Comparison of ENCODE assay signal across 8 mouse cellular contexts in genomic region chr6:85452411-85452665, GRCm38 (mm10). TPM values are rescaled to one million over a fixed set of nuclear protein-coding genes. Genes with fewer than 3 reads are reported as not detected.
A peak's percentile ranks its signal among the peaks of the same experiment; 100 is the strongest.
DNase-seq lines count a peak whose midpoint lies in the region; ATAC-seq and TF ChIP-seq lines count a peak whose summit lies in the region.

No protein-coding gene starts in this region.

- H3K4me3 ChIP-seq in kidney, embryonic 16.5 days (ENCODE audit: low read length): peak overlapping the region; percentile 78
- H3K4me3 ChIP-seq in hindbrain, postnatal 0 days (ENCODE audit: low read length): peak overlapping the region; percentile 79
- H3K4me3 ChIP-seq in midbrain, postnatal 0 days (ENCODE audit: low read depth, low read length): peak overlapping the region; percentile 85

- no peak for ATAC-seq in kidney, embryonic 16.5 days (ENCODE audit: low FRiP score, low TSS enrichment)
- ATAC-seq in common myeloid progenitor, adult 5-6 weeks (replicated peaks; ENCODE audit: low read depth, poor library complexity, severe bottlenecking): peak; percentile 4; the same call in 1 of the 2 replicates
- ATAC-seq in hindbrain, postnatal 0 days: no peak
- peak; percentile 14; the same call in 1 of the 2 replicates for ATAC-seq in midbrain, postnatal 0 days (ENCODE audit: low FRiP score)
- no peak for ATAC-seq in frontal cortex, adult (ENCODE audit: low TSS enrichment)

- under 1% methylated on average over 15 of the region's 15 CpGs for WGBS in kidney, embryonic 16.5 days
- WGBS in hindbrain, postnatal 0 days: under 1% methylated on average over 15 of the region's 15 CpGs
- under 1% methylated on average over 15 of the region's 15 CpGs for WGBS in midbrain, postnatal 0 days

- peak overlapping the region; percentile 95 for H3K9ac ChIP-seq in kidney, embryonic 16.5 days (replicated peaks; ENCODE audit: low read length)
- peak overlapping the region; percentile 93 for H3K9ac ChIP-seq in hindbrain, postnatal 0 days (replicated peaks; ENCODE audit: low read length)
- H3K9ac ChIP-seq in midbrain, postnatal 0 days (replicated peaks; ENCODE audit: low read length, poor library complexity, severe bottlenecking): peak overlapping the region; percentile 91

- peak overlapping the region; percentile 97 for H3K4me2 ChIP-seq in kidney, embryonic 16.5 days (replicated peaks; ENCODE audit: low read depth, low read length)
- peak overlapping the region; percentile 86 for H3K4me2 ChIP-seq in hindbrain, postnatal 0 days (ENCODE audit: low read depth, low read length)
- peak overlapping the region; percentile 85 for H3K4me2 ChIP-seq in midbrain, postnatal 0 days (ENCODE audit: low read depth, low read length, poor library complexity, severe bottlenecking)

- H3K9me3 ChIP-seq in kidney, embryonic 16.5 days (ENCODE audit: low read length): no peaks in the 10 kb centered on the region
- no peaks in the 10 kb centered on the region for H3K9me3 ChIP-seq in hindbrain, postnatal 0 days (ENCODE audit: low read length)
- no peaks in the 10 kb centered on the region for H3K9me3 ChIP-seq in midbrain, postnatal 0 days (ENCODE audit: low read length)

- H3K27me3 ChIP-seq in kidney, embryonic 16.5 days (ENCODE audit: insufficient read depth, low read length): no peaks in the 10 kb centered on the region
- no peaks in the 10 kb centered on the region for H3K27me3 ChIP-seq in hindbrain, postnatal 0 days (ENCODE audit: insufficient read depth, low read length)
- no peaks in the 10 kb centered on the region for H3K27me3 ChIP-seq in midbrain, postnatal 0 days (ENCODE audit: insufficient read depth, low read length)

- DNase-seq in kidney, postnatal 10 days: no peak
- DNase-seq in hindbrain, postnatal 0 days (ENCODE audit: low spot score): peak; percentile 52
- peak; percentile 44 for DNase-seq in midbrain, postnatal 0 days (ENCODE audit: low spot score)
- no peak for DNase-seq in layer of hippocampus, postnatal 10 days (ENCODE audit: low spot score in 2 of 2)
- DNase-seq in right cerebral cortex, adult 18-20 months: no peak

- H3K36me3 ChIP-seq in kidney, embryonic 16.5 days (ENCODE audit: insufficient read depth, low read length): peaks cover 4% of the 10 kb centered on the region; the same call in 1 of the 2 replicates
- no peaks in the 10 kb centered on the region; the same call in 1 of the 2 replicates for H3K36me3 ChIP-seq in hindbrain, postnatal 0 days (ENCODE audit: insufficient read depth, low read length)
- H3K36me3 ChIP-seq in midbrain, postnatal 0 days (ENCODE audit: insufficient read depth, low read length): no peaks in the 10 kb centered on the region

- peaks cover 28% of the 10 kb centered on the region for H3K4me1 ChIP-seq in kidney, embryonic 16.5 days (ENCODE audit: insufficient read depth, low read length)
- H3K4me1 ChIP-seq in hindbrain, postnatal 0 days (ENCODE audit: insufficient read depth, low read length): peaks cover 15% of the 10 kb centered on the region
- peaks cover 9% of the 10 kb centered on the region for H3K4me1 ChIP-seq in midbrain, postnatal 0 days (ENCODE audit: insufficient read depth, low read length)

- no peak for TF ChIP-seq CTCF in hindbrain, postnatal 0 days (IDR thresholded peaks at IDR 0.05; ENCODE audit: low read depth)
- TF ChIP-seq CTCF in midbrain, postnatal 0 days (IDR thresholded peaks at IDR 0.05): no peak

- peak overlapping the region; percentile 85 for H3K27ac ChIP-seq in kidney, embryonic 16.5 days (ENCODE audit: low read length)
- peak overlapping the region; percentile 94 for H3K27ac ChIP-seq in hindbrain, postnatal 0 days
- H3K27ac ChIP-seq in midbrain, postnatal 0 days (ENCODE audit: low read depth, low read length): peak overlapping the region; percentile 95

RNA-seq across cellular contexts. Expression of gene Pradc1, which starts 0.6 kb away (rescaled TPM):
- polyA plus RNA-seq in kidney, embryonic 16.5 days (2015; fragmentation: Nextera tagmentation; extraction: Ambion mirVana): 37.6 and 39.1 TPM in 2 replicates
- total RNA-seq in common myeloid progenitor, adult 5-6 weeks (2017): 7.7 and 20.2 TPM in 2 replicates
- total RNA-seq in hindbrain, postnatal 0 days (2014; rRNA removed): 21.1 and 24.7 TPM in 2 replicates
- polyA plus RNA-seq in hindbrain, postnatal 0 days (2015; fragmentation: Nextera tagmentation; extraction: Ambion mirVana): 31.5 and 35.2 TPM in 2 replicates
- 8.6 and 9.7 TPM in 2 replicates for total RNA-seq in midbrain, postnatal 0 days (2014; rRNA removed)
- polyA plus RNA-seq in midbrain, postnatal 0 days (2015; fragmentation: Nextera tagmentation; extraction: Ambion mirVana): 25.3 and 28.2 TPM in 2 replicates
- total RNA-seq in layer of hippocampus, postnatal 10 days (2021): 10 to 100 TPM; 13.7 to 15.6 TPM

RNA-seq across cellular contexts. Expression of gene Cct7, which starts 1.0 kb away (rescaled TPM):
- polyA plus RNA-seq in kidney, embryonic 16.5 days (2015; fragmentation: Nextera tagmentation; extraction: Ambion mirVana): 555 and 583 TPM in 2 replicates
- total RNA-seq in common myeloid progenitor, adult 5-6 weeks (2017): 289 and 292 TPM in 2 replicates
- total RNA-seq in hindbrain, postnatal 0 days (2014; rRNA removed): 169 and 174 TPM in 2 replicates
- polyA plus RNA-seq in hindbrain, postnatal 0 days (2015; fragmentation: Nextera tagmentation; extraction: Ambion mirVana): 463 and 487 TPM in 2 replicates
- 176 and 203 TPM in 2 replicates for total RNA-seq in midbrain, postnatal 0 days (2014; rRNA removed)
- polyA plus RNA-seq in midbrain, postnatal 0 days (2015; fragmentation: Nextera tagmentation; extraction: Ambion mirVana): 502 and 505 TPM in 2 replicates
- total RNA-seq in layer of hippocampus, postnatal 10 days (2021): 100 to 1,000 TPM; 240 to 245 TPM

RNA-seq across cellular contexts. Expression of gene Smyd5, which starts 20.5 kb away (rescaled TPM):
- 74.4 and 77.0 TPM in 2 replicates for polyA plus RNA-seq in kidney, embryonic 16.5 days (2015; fragmentation: Nextera tagmentation; extraction: Ambion mirVana)
- total RNA-seq in common myeloid progenitor, adult 5-6 weeks (2017): 46.2 and 47.0 TPM in 2 replicates
- total RNA-seq in hindbrain, postnatal 0 days (2014; rRNA removed): 68.0 and 69.1 TPM in 2 replicates
- polyA plus RNA-seq in hindbrain, postnatal 0 days (2015; fragmentation: Nextera tagmentation; extraction: Ambion mirVana): 57.2 and 59.7 TPM in 2 replicates
- total RNA-seq in midbrain, postnatal 0 days (2014; rRNA removed): 66.6 and 71.4 TPM in 2 replicates
- 65.6 and 66.5 TPM in 2 replicates for polyA plus RNA-seq in midbrain, postnatal 0 days (2015; fragmentation: Nextera tagmentation; extraction: Ambion mirVana)
- total RNA-seq in layer of hippocampus, postnatal 10 days (2021): 10 to 100 TPM; 42.2 to 44.1 TPM

RNA-seq across cellular contexts. Expression of gene Noto, which starts 28.7 kb away (rescaled TPM):
- polyA plus RNA-seq in kidney, embryonic 16.5 days (2015; fragmentation: Nextera tagmentation; extraction: Ambion mirVana): not detected in 2 replicates
- not detected in 2 replicates for total RNA-seq in common myeloid progenitor, adult 5-6 weeks (2017)
- total RNA-seq in hindbrain, postnatal 0 days (2014; rRNA removed): not detected in 2 replicates
- polyA plus RNA-seq in hindbrain, postnatal 0 days (2015; fragmentation: Nextera tagmentation; extraction: Ambion mirVana): not detected in 2 replicates
- total RNA-seq in midbrain, postnatal 0 days (2014; rRNA removed): not detected in 2 replicates
- not detected in 2 replicates for polyA plus RNA-seq in midbrain, postnatal 0 days (2015; fragmentation: Nextera tagmentation; extraction: Ambion mirVana)
- total RNA-seq in layer of hippocampus, postnatal 10 days (2021): not detected

RNA-seq across cellular contexts. Expression of gene Fbxo41, which starts 50.5 kb away (rescaled TPM):
- polyA plus RNA-seq in kidney, embryonic 16.5 days (2015; fragmentation: Nextera tagmentation; extraction: Ambion mirVana): 0.08 and 0.09 TPM in 2 replicates
- under 0.01 TPM in 1 of 2 replicates, not detected in the other for total RNA-seq in common myeloid progenitor, adult 5-6 weeks (2017)
- 60.1 and 62.4 TPM in 2 replicates for total RNA-seq in hindbrain, postnatal 0 days (2014; rRNA removed)
- polyA plus RNA-seq in hindbrain, postnatal 0 days (2015; fragmentation: Nextera tagmentation; extraction: Ambion mirVana): 10.5 TPM in 2 replicates
- 58.1 and 67.3 TPM in 2 replicates for total RNA-seq in midbrain, postnatal 0 days (2014; rRNA removed)
- polyA plus RNA-seq in midbrain, postnatal 0 days (2015; fragmentation: Nextera tagmentation; extraction: Ambion mirVana): 12.1 and 13.3 TPM in 2 replicates
- 10 to 100 TPM; 84.7 to 86.0 TPM for total RNA-seq in layer of hippocampus, postnatal 10 days (2021)

Comparison
In these comparisons a context has a peak if more than half of its experiments do, and no peak if none do; other contexts are left out.
1. ATAC-seq: peak in common myeloid progenitor, adult 5-6 weeks (single experiment) and midbrain, postnatal 0 days (single experiment); none in kidney, embryonic 16.5 days (single experiment), hindbrain, postnatal 0 days (single experiment) and frontal cortex, adult (single experiment).
2. DNase-seq: peak in hindbrain, postnatal 0 days (single experiment) and midbrain, postnatal 0 days (single experiment); none in kidney, postnatal 10 days (single experiment), layer of hippocampus, postnatal 10 days (0 of 2) and right cerebral cortex, adult 18-20 months (single experiment).
3. Peak in every context shown above with its lines, with median percentiles within 50 percentile points of each other: H3K27ac ChIP-seq, H3K4me2 ChIP-seq, H3K4me3 ChIP-seq and H3K9ac ChIP-seq.